Mouse (Mus musculus) kidney, embryonic 16.5 days (tissue): ENCODE measurements around the gene Ctnnbip1. TPM values are rescaled to one million over a fixed set of nuclear protein-coding genes. Genes with fewer than 3 reads are reported as not detected.

Experiments
- ATAC-seq: fragments of 200-750 bp; cut with Nextera tagmentation; 2 replicates; pipeline ENCODE4 v1.8.0; 2017; ENCODE audit warnings: moderate TSS enrichment; ENCODE audit not compliant: low FRiP score, low TSS enrichment
- H3K27ac ChIP-seq: fragments of 300-500 bp; sonication (generic); 2 replicates; pipeline ENCODE4 v1.5.1; 2014; ENCODE audit warnings: low read length
- H3K27me3 ChIP-seq: fragments of 300-500 bp; sonication (generic); 2 replicates; pipeline ENCODE4 v1.6.1; 2014; ENCODE audit warnings: low read length, control low read depth, mixed read lengths; ENCODE audit not compliant: insufficient read depth
- H3K36me3 ChIP-seq: fragments of 300-500 bp; sonication (generic); 2 replicates; pipeline ENCODE4 v1.6.1; 2014; ENCODE audit warnings: low read length, control low read depth, mixed read lengths; ENCODE audit not compliant: insufficient read depth
- H3K4me1 ChIP-seq: fragments of 300-500 bp; sonication (generic); 2 replicates; pipeline ENCODE4 v1.6.1; 2014; ENCODE audit warnings: low read length, control low read depth, mixed read lengths; ENCODE audit not compliant: insufficient read depth
- H3K4me2 ChIP-seq: fragments of 300-500 bp; sonication (generic); replicated peaks from 2 replicates; pipeline ENCODE4 v1.6.1; 2014; ENCODE audit warnings: low read depth, low read length
- H3K4me3 ChIP-seq: fragments of 300-500 bp; sonication (generic); 2 replicates; pipeline ENCODE4 v1.5.1; 2014; ENCODE audit warnings: mild to moderate bottlenecking, low read length
- H3K9ac ChIP-seq: fragments of 300-500 bp; sonication (generic); replicated peaks from 2 replicates; pipeline ENCODE4 v1.6.1; 2014; ENCODE audit warnings: low read length
- H3K9me3 ChIP-seq: fragments of 300-500 bp; sonication (generic); 2 replicates; pipeline ENCODE4 v1.6.1; 2016; ENCODE audit warnings: low read length, control low read depth
- WGBS: fragments of 180-500 bp; shearing (Covaris S2); extraction: QIAGEN DNeasy Blood & Tissue Kit; methylation state at CpG from one replicate; pipeline ENCODE4 v1.1.7; 2014; 5-methylcytosine and 5-hydroxymethylcytosine counted together
- polyA plus RNA-seq: library from polyadenylated mRNA; unstranded; fragments of >200 nt; fragmentation: Nextera tagmentation; extraction: Ambion mirVana; gene quantifications from 2 replicates; pipeline ENCODE4 v1.2.1, GENCODE M21; 2015

The Ctnnbip1 gene
- polyA plus RNA-seq, 1 experiment from 2014 or later, result 57.4 TPM

DNA sequence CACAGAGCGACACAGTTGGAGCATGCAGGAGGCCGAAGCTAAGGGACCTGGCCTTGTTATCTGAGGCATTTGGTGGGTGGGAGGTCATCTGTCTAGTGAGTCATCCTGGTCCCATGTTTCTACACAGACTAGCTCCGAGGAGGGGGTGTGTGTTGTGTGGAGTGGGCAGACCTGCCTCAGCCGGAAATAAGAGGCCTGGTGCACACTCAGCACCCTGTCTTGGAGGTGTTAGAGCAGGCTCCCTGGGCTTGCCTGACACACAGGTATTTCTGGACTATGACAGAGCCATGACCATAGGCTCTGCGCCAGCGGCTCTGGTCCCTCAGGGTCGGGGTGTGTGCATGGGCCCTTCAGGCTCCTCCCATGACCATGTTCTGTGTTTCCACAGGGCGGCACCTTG is 21.4 kb downstream of the Ctnnbip1 start:
- H3K4me2 ChIP-seq, result no peak overlapping the region
- H3K36me3 ChIP-seq, result no peaks in the 10 kb centered on the region; the same call in 1 of the 2 replicates
- WGBS, result 73% methylated on average over 8 of the region's 8 CpGs
- no peak overlapping the region for H3K27ac ChIP-seq
- H3K27me3 ChIP-seq, result no peaks in the 10 kb centered on the region
- H3K4me1 ChIP-seq, result no peaks in the 10 kb centered on the region
- peak; percentile 37; the same call in 1 of the 2 replicates for ATAC-seq
- H3K4me3 ChIP-seq, result no peak overlapping the region
- H3K9me3 ChIP-seq, result no peaks in the 10 kb centered on the region
- no peak overlapping the region for H3K9ac ChIP-seq

DNA sequence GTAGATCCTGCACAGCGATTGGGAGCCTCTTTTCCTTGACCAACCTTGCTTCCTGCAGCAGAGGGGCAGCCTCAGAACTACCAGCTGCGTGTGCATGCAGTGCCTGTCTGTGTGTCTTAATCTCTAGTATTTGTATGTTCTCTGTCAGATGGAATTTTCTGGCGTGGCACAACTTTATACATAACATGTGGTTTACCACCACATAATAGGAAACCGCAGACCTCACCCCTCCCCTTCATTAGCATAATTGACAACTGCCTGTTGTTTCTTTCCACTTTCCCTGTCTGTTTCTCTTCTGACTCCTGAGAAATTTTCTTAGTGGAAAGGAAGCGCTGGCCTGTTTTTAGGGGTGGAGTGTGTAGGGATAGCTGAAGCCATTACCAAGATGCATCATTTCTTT is 23.9 kb downstream of the Ctnnbip1 start:
- Histone ChIP-seq H3K27ac (no peak overlapping the region), H3K27me3 (no peaks in the 10 kb centered on the region), H3K4me3 (no peak overlapping the region), H3K4me1 (no peaks in the 10 kb centered on the region), H3K4me2 (no peak overlapping the region), H3K9ac (no peak overlapping the region), H3K9me3 (no peaks in the 10 kb centered on the region), H3K36me3 (peaks cover 11% of the 10 kb centered on the region)
- ATAC-seq, result no peak
- 77% methylated on average over 5 of the region's 5 CpGs for WGBS

DNA sequence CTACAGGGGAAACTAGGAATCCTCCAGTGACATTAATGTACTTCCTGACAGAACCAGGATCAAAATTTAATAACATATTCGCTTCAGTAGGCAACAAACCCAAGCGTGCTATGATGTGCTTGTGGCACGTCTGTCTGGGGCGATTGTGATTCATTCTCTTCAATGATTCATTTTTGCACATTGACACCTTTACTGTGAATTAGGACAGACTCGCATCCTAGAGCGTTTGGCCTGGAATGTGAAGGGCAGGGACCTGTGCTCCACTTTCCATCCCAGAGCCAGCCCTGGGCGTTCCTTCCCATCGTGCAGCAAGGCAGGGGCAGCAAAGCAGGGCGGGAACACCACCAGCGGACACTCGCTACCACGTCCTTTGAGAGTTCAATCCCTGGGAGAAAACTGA is 24.4 kb downstream of the Ctnnbip1 start:
- Histone ChIP-seq H3K36me3 (peaks cover 11% of the 10 kb centered on the region), H3K9me3 (no peaks in the 10 kb centered on the region), H3K4me1 (no peaks in the 10 kb centered on the region), H3K27ac (no peak overlapping the region), H3K4me2 (no peak overlapping the region), H3K9ac (0 out of 2 replicates have a peak overlapping the region, but pooled peaks have one; percentile 23), H3K4me3 (no peak overlapping the region), H3K27me3 (no peaks in the 10 kb centered on the region)
- WGBS, result 82% methylated on average over 12 of the region's 12 CpGs
- no peak for ATAC-seq

DNA sequence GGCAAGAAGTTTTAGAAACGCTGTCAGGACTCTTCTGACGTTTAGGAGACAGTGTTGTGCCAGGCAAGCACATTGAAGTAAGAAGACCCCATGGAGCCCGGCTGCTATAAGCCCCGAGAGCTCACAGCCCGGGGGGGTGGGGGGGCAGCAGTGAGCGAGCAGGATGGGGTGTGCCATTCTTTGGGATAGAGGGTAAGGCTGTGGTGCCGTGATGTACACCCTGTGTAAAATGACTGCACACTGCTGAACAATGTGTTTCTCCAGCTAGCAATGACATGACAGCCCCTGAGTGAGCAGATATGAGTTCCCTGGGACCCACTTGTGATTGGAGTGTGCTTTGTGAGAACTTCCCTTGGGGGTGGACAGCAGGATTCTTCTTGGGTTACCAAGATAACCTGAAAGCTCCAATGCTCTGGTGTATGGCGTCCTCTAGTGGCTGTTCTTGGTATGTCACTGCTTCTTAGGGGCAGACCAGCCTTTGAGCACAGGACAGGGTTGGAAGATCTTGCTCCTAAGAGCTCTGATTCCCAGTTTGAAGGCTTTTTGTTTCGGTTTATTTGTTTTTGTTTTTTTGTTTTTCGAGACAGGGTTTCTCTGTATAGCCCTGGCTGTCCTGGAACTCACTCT is 25.0 kb downstream of the Ctnnbip1 start:
- Histone ChIP-seq H3K4me2 (no peak overlapping the region), H3K27ac (no peak overlapping the region), H3K9ac (no peak overlapping the region), H3K27me3 (no peaks in the 10 kb centered on the region), H3K36me3 (peaks cover 11% of the 10 kb centered on the region), H3K4me3 (no peak overlapping the region), H3K4me1 (no peaks in the 10 kb centered on the region), H3K9me3 (no peaks in the 10 kb centered on the region)
- ATAC-seq, result no peak
- WGBS, result 54% methylated on average over 10 of the region's 10 CpGs

DNA sequence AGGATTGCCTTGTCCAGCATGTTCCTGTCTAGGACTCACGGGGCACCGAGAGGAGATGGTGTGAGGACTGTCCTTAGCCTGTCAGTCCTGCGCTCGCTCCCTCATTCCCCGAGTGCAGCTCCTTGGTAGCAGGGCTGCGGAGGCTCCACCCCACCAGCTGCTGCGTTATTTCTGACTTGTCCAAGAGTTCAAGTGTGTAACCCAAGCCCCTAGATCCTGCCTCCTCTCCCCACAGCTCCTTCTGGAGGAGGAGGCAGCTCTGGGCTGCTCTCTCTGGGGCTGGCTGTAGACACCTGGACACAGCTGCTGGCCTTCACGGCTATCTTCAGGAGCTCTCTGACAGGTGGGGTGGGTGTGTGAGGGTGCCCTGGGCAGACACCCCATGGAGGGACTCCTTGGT is 26.9 kb downstream of the Ctnnbip1 start:
- Histone ChIP-seq H3K9ac (no peak overlapping the region), H3K27ac (no peak overlapping the region), H3K9me3 (no peaks in the 10 kb centered on the region), H3K27me3 (no peaks in the 10 kb centered on the region), H3K4me2 (no peak overlapping the region), H3K36me3 (peaks cover 11% of the 10 kb centered on the region), H3K4me3 (no peak overlapping the region), H3K4me1 (no peaks in the 10 kb centered on the region)
- peak; percentile 65 for ATAC-seq
- WGBS, result 48% methylated on average over 8 of the region's 8 CpGs

DNA sequence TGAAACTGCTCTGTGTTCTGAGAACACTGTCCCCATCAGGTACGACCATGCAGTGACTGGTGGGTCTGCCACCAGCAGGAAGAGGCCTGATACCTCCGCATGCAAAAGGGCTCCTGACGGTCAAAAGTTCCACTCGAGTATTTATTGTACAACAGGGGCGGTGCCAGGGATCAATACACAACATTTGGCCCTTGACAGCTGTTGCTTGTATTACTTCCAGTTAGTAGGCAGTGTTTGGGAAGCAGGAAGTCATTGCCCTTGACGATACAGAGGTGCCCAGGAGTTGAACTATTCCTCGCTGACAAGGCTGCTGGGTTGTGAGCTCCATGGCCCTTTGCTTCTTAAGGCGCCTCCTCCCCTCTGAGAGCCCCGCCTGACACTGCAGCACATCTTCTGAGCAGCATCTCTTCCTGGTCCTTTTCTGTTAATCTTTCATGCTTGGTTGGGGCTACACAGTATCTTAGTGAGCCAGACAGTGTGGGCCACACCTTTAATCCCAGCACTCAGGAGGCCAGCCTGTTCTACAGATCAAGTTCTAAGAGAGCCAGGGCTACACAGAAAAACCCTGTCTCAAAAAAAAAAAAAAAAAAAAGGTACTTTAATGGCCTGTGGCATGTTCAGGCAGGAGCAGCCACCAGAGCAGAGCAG is 28.9 kb downstream of the Ctnnbip1 start:
- Histone ChIP-seq H3K4me2 (no peak overlapping the region), H3K4me1 (no peaks in the 10 kb centered on the region), H3K4me3 (no peak overlapping the region), H3K27me3 (no peaks in the 10 kb centered on the region), H3K9me3 (no peaks in the 10 kb centered on the region), H3K36me3 (peaks cover 11% of the 10 kb centered on the region), H3K9ac (no peak overlapping the region), H3K27ac (no peak overlapping the region)
- no peak for ATAC-seq
- WGBS, result 77% methylated on average over 9 of the region's 9 CpGs

DNA sequence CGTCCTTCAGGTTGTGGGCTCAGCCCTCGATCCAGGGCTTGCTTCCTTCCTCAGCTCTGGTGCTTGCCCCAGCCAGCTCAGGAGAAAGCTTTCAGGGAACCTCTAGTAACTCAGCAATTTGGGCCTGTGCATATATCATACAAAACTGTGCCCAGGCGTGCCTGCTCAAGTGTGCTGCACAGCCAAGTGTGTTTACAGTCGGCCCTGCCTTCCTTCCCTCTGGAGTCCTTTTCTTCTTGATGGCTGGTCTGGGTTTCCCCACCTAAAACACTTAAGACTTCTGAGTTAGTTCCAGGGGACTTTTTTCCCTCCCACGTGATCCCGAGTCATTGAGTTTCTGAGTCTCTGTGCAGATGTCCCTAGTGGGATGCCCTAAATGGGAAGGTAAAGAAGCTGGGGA is 29.5 kb downstream of the Ctnnbip1 start:
- Histone ChIP-seq H3K4me3 (no peak overlapping the region), H3K9me3 (no peaks in the 10 kb centered on the region), H3K27me3 (no peaks in the 10 kb centered on the region), H3K36me3 (peaks cover 11% of the 10 kb centered on the region), H3K4me1 (no peaks in the 10 kb centered on the region), H3K9ac (no peak overlapping the region), H3K27ac (no peak overlapping the region), H3K4me2 (no peak overlapping the region)
- WGBS, result 88% methylated on average over 6 of the region's 6 CpGs
- ATAC-seq, result no peak

DNA sequence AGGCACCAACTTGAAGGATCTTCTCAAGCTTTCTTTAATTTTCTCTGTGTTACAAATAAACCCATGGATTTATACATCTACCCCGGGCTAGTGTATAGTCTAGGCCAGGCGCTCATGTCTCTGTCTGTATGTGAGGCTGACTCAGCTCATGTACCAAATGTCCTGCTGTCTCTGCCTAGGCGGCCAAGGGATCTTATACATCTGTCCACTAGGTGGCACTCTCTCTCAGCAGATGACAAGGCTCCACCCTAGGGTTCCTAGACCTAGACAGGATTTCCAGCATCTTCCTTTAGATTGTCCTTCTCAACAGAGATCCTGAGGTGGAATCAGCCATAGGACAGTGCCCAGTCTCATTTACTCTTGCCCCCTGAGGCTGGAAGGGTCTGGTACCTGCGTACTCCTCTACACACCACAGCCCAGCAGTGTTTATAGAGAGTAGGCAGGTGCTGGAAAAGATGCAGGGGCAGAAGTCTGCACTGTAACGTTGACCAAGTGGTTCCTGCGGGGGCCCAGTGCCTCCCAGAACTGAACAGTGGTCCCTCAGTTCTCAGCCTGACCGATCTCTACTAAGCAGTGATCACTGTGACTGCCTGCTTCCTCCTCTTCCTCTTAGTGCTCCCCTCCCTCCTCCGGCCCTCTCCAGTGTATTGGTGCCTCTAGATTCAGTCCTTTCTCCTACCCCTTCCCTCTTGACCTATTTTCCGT is 31.3 kb downstream of the Ctnnbip1 start:
- no peak overlapping the region for H3K27ac ChIP-seq
- 66% methylated on average over 9 of the region's 9 CpGs for WGBS
- no peak overlapping the region for H3K4me2 ChIP-seq
- H3K4me3 ChIP-seq, result no peak overlapping the region
- H3K4me1 ChIP-seq, result no peaks in the 10 kb centered on the region
- no peak overlapping the region for H3K9ac ChIP-seq
- H3K9me3 ChIP-seq, result no peaks in the 10 kb centered on the region
- peaks cover 11% of the 10 kb centered on the region for H3K36me3 ChIP-seq
- peak; percentile 69 for ATAC-seq
- H3K27me3 ChIP-seq, result no peaks in the 10 kb centered on the region

DNA sequence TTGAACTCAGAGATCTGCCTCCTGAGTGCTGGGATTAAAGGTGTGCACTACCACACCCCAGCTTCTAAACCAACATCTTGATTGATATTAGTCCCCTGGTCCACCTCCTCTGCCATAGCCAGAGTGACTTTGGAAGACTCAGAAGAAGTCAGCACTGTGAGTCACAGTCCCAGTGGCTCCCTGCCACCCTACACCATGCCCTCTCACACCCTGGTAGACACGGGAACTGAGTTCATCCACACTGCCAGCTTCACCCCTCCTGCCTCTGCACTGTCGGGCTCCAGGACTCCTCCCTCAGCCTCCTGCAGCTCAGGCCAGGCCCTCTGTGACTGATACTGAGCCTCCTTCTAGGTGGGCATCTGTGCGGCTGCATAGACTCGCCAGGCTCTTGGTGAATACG is 32.8 kb downstream of the Ctnnbip1 start:
- ATAC-seq, result no peak
- WGBS, result 70% methylated on average over 5 of the region's 5 CpGs
- Histone ChIP-seq H3K27ac (no peak overlapping the region), H3K36me3 (peaks cover 11% of the 10 kb centered on the region), H3K27me3 (no peaks in the 10 kb centered on the region), H3K4me2 (no peak overlapping the region), H3K4me1 (no peaks in the 10 kb centered on the region), H3K9me3 (no peaks in the 10 kb centered on the region), H3K9ac (0 out of 2 replicates have a peak overlapping the region, but pooled peaks have one; percentile 15), H3K4me3 (no peak overlapping the region)

DNA sequence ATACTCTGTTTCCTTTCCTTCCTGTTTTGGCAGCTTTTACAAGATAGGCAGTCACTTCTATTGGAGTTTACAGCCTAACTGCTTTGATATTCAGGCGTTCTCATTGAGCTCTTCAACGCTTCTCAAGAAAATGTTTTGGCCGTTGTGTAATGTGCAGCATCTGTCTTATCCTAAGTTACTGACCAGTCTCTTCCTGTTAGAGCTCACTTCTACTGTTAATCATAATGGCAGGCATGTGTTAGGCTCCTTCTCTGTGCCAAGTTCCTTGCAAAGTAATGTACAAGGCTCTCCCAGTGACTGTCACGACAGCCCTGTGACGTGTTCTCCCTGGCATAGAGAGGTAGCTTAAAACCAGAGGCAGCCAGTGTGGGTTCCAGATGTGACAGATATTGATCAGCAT is 33.7 kb downstream of the Ctnnbip1 start:
- Histone ChIP-seq H3K36me3 (peaks cover 2% of the 10 kb centered on the region; the same call in 1 of the 2 replicates), H3K9ac (no peak overlapping the region), H3K9me3 (no peaks in the 10 kb centered on the region), H3K4me2 (no peak overlapping the region), H3K4me3 (no peak overlapping the region), H3K27me3 (no peaks in the 10 kb centered on the region), H3K4me1 (no peaks in the 10 kb centered on the region), H3K27ac (no peak overlapping the region)
- WGBS, result 69% methylated on average over 5 of the region's 5 CpGs
- no peak for ATAC-seq
